Mouse (Mus musculus) left cerebral cortex, adult 11 months (tissue): ENCODE measurements around the gene Grik5.

Experiments used
- DNase-seq: peaks from one replicate; pipeline ENCODE4 v3.0.0; 2022; ENCODE audit warnings: low spot score

Gene Grik5

GRCm38 (mm10) chr7:24984307-24984706 is 87.8 kb downstream of the Grik5 start:
- no peak for DNase-seq

DNA sequence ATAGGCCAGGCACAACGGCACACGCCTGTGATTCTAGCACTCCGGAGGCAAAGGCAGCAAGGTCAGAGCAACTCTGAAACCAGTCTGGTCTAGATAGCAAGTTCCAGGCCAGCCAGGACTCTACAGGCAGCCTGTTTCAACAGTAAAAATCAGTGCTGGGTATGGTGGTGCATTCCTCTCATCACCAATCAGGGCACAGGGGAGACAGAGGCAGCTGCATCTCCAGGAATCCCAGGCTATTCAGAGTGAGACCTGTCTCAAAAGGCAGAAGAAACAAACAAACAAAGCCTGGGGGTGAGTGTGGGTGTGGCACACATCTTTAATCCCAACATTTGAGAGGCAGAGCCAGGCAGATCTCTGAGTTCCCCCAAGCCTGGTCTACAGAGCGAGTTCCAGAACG is 88.8 kb downstream of the Grik5 start:
- DNase-seq: no peak

GRCm38 (mm10) chr7:24980439-24980838 is 91.7 kb downstream of the Grik5 start:
- no peak for DNase-seq

DNA sequence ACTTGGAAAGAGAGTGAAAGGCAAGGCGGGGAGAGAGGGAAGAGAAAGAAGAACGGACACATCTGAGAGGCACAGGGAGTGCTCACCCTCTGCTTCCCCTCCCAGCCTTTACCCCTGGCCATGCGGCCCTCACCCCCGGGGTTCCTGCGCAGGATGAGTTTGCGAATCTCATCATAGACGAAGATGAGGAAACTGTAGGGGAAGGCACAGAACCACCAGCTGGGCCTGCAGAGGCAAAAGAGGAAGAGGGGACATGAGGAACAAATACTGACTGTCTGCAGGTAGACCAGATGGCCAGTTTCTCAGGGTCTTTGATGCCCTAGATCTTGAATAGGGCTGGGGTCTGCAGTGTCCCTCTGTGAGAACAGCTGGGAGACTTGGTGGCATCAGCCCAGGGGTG is 93.4 kb downstream of the Grik5 start:
- no peak for DNase-seq

GRCm38 (mm10) chr7:24974893-24975595 is 97.1 kb downstream of the Grik5 start:
- DNase-seq: no peak

GRCm38 (mm10) chr7:24973902-24974301 is 98.2 kb downstream of the Grik5 start:
- DNase-seq: no peak

- no peak for DNase-seq
Observed at GRCm38 (mm10) chr7:24973208-24973607, 98.9 kb downstream of the Grik5 start.

DNA sequence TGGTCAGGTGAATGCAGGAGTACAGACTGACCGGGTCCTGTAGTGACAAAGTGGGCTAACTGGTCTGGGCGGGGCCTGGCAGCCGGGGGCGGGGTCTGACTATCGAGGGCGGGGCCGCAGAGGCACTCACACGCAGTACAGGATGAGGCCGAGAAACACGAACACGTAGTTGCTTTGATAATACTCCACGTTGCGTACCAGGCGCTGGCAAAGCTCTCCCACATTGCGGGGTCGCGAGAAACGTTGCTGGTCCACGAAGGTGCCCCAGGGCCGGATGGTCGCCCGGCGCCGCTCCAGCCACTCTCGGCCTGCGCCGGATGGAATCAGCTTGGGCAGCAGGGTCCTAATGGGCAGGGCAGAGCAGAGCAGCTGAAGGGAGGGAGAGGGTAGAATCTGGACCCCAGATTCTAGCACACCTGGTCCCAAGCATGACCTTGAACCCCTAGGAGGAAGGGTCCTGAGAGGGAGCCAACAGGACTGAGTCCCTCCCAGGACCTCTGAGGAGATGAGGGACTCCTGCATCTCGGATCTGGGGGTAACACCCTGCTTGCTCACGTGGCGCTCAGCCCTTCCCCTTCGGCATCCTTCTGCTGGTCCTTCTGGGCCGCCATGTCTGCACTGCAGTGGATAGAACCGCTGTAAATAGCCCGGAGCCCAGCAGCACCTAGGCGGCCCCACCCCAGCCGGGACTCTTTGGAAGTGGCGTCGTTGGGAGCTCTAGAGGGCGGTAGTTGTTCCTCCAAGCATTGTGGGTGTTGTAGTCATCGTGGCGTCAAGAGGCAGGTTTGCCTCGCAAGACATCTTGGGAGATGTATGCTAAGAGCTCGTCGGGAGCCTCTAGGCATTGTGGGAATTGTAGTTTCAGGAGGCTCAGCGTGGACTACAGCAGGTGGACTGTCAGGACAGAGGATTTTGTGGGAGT is 99.9 kb downstream of the Grik5 start, which contains the start of gene Rabac1:
Rabac1 (minus strand) TSS at position 783 of the 922 bp plus-strand sequence.
- DNase-seq: peak; percentile 95

GRCm38 (mm10) chr7:24971261-24971971 is 100.7 kb downstream of the Grik5 start:
- no peak for DNase-seq

DNA sequence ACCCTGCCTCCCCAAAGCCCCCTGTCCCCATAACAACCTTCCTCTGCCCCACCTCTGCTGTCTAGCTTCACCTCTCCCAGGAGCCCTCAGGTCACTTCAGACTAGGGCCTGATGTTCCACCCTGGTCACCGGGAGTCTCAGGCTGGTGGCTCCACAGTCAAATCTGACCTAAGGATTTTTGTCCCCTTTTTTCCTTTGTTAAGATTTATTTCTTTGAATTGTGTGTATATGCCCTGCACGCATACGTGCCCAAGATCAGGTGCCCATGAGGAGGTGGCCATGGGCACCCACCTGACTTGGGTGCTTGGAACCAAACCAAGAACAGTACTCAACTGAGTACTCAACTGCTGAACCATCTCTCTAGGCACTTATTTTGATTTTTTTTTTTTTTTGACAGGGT is 101.8 kb downstream of the Grik5 start:
- no peak for DNase-seq

DNA sequence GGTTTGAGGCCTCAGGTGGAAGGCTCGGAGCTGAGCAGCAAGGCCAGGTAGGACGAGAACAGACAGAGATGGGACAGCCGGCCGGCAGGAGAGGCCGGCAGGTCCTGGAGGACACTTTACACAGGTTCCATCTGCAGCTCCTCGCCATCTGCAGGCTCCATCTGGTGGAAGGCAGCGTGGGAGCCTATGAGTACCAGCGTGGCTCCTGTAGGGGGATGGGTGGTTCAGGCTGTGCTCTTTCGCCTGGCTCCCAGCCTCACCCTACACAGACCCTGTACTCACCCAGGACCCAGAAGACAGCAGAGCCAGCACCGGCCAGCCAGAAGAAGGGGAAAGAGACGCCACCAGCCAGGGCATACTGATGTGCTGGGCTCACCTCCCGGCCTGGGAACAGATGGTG is 102.3 kb downstream of the Grik5 start:
- DNase-seq: no peak

DNA sequence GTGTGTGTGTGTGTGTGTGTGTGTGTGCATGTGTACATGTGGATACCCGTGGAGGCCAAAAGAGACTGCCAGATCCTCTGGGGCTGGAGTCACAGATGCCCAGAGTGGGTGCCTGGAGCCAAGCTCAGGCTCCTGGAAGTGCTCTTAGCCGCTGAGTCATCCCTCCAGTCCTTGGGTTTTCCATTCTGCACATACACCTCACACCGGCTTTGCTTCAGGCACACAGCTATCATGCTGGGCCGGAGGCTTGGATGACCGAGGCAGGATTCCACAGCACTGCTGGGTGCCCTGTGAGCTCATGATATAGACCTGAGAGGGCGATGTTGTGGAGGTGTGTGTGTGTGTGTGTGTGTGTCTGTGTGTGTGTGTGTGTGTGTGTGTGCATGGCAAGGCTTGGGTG is 103.7 kb downstream of the Grik5 start:
- DNase-seq: no peak

GRCm38 (mm10) chr7:24967966-24968365 is 104.2 kb downstream of the Grik5 start:
- DNase-seq: no peak

GRCm38 (mm10) chr7:24964897-24965535 is 107.1 kb downstream of the Grik5 start:
- peak; percentile 77 for DNase-seq

GRCm38 (mm10) chr7:24964288-24964687 is 107.9 kb downstream of the Grik5 start:
- no peak for DNase-seq
